Mouse (Mus musculus) testis, adult 2 months (tissue): ENCODE results near the gene Trp63. TPM values are rescaled to one million over a fixed set of nuclear protein-coding genes. Genes with fewer than 3 reads are reported as not detected.

Experiments
- H3K27ac ChIP-seq: fragments of 200-500 bp; 2 replicates; pipeline ENCODE4 v1.5.1; 2012; ENCODE audit warnings: low read depth, low read length; ENCODE audit not compliant: control insufficient read depth, insufficient read depth
- H3K27me3 ChIP-seq: fragments of 200-500 bp; 2 replicates; pipeline ENCODE4 v1.6.1; 2012; ENCODE audit warnings: mild to moderate bottlenecking, low read length, moderate library complexity; ENCODE audit not compliant: control insufficient read depth, insufficient read depth
- H3K36me3 ChIP-seq: fragments of 200-500 bp; 2 replicates; pipeline ENCODE4 v1.6.1; 2012; ENCODE audit warnings: mild to moderate bottlenecking, low read length; ENCODE audit not compliant: control insufficient read depth, insufficient read depth
- H3K4me1 ChIP-seq: fragments of 200-500 bp; 2 replicates; pipeline ENCODE4 v1.6.1; 2012; ENCODE audit warnings: low read length; ENCODE audit not compliant: control insufficient read depth, insufficient read depth
- H3K4me3 ChIP-seq: fragments of 200-500 bp; 2 replicates; pipeline ENCODE4 v1.5.1; 2012; ENCODE audit warnings: low read depth, mild to moderate bottlenecking, low read length, moderate library complexity, mixed read lengths; ENCODE audit not compliant: control insufficient read depth
- CTCF ChIP-seq: fragments of 200-500 bp; IDR thresholded peaks from 2 replicates; pipeline ENCODE4 v1.5.1; 2012; ENCODE audit warnings: low read depth, mild to moderate bottlenecking, inconsistent platforms, low read length, moderate library complexity; ENCODE audit not compliant: control insufficient read depth, insufficient read depth, insufficient replicate concordance
- POLR2A ChIP-seq: fragments of 200-500 bp; IDR thresholded peaks from 2 replicates; pipeline ENCODE4 v1.6.1; 2012; ENCODE audit warnings: low read depth, mild to moderate bottlenecking, inconsistent platforms, low read length, moderate library complexity; ENCODE audit not compliant: control insufficient read depth
- polyA plus RNA-seq: library from polyadenylated mRNA; depleted of rRNA; stranded (reverse); fragments of >200 nt; gene quantifications from 2 replicates; pipeline ENCODE4 v1.2.3, GENCODE M21; 2012

Gene Trp63
- polyA plus RNA-seq, 1 experiment = 0.78 TPM

GRCm38 (mm10) chr16:25736912-25737311, 53.3 kb downstream of the Trp63 start:
- H3K27me3 ChIP-seq = no peaks in the 10 kb centered on the region
- H3K27ac ChIP-seq = no peak overlapping the region
- H3K36me3 ChIP-seq = no peaks in the 10 kb centered on the region
- H3K4me1 ChIP-seq = no peaks in the 10 kb centered on the region
- TF ChIP-seq CTCF (no peak), POLR2A (no peak)
- H3K4me3 ChIP-seq = no peak overlapping the region

- H3K4me1 ChIP-seq = no peaks in the 10 kb centered on the region
- no peak overlapping the region for H3K4me3 ChIP-seq
- H3K27ac ChIP-seq = no peak overlapping the region
- TF ChIP-seq POLR2A = no peak
- no peak for TF ChIP-seq CTCF
- H3K27me3 ChIP-seq = no peaks in the 10 kb centered on the region
- no peaks in the 10 kb centered on the region for H3K36me3 ChIP-seq
Observed at GRCm38 (mm10) chr16:25737623-25738050, 54.1 kb downstream of the Trp63 start.

GRCm38 (mm10) chr16:25746807-25747206, 63.2 kb downstream of the Trp63 start:
- H3K36me3 ChIP-seq = no peaks in the 10 kb centered on the region
- H3K27me3 ChIP-seq = no peaks in the 10 kb centered on the region
- H3K27ac ChIP-seq = no peak overlapping the region
- H3K4me1 ChIP-seq = peaks cover under 1% of the 10 kb centered on the region; the same call in 1 of the 2 replicates
- H3K4me3 ChIP-seq = no peak overlapping the region
- no peak for TF ChIP-seq POLR2A
- no peak for TF ChIP-seq CTCF

- H3K4me1 ChIP-seq = peaks cover 3% of the 10 kb centered on the region; the same call in 1 of the 2 replicates
- H3K4me3 ChIP-seq = peak overlapping the region; percentile 3; the same call in 1 of the 2 replicates
- no peaks in the 10 kb centered on the region for H3K36me3 ChIP-seq
- no peak overlapping the region for H3K27ac ChIP-seq
- no peak for TF ChIP-seq POLR2A
- TF ChIP-seq CTCF = no peak
- H3K27me3 ChIP-seq = no peaks in the 10 kb centered on the region
Observed at GRCm38 (mm10) chr16:25751866-25752265, 68.3 kb downstream of the Trp63 start.

GRCm38 (mm10) chr16:25758108-25758507, 74.5 kb downstream of the Trp63 start:
- H3K36me3 ChIP-seq = no peaks in the 10 kb centered on the region
- no peak for TF ChIP-seq CTCF
- TF ChIP-seq POLR2A = no peak

DNA sequence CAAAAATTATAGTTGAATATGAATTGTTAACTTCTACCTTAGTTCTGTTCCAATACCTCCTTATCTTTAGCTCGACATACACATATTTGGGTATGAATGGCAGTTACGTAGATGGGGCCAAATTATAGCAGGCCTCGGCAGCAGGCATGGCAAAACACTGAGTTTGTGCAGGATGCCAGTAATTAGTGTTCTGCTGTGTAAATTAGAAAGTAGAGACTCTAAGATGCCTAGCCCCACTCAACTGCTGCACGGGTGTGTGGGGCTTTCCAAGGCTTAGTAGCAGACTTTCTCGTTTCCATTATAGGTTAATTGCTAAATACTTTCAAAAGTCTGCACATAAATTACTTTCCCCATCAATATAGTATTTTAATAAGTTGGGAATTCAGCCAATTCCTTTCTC, 82.0 kb downstream of the Trp63 start:
- no peaks in the 10 kb centered on the region for H3K4me1 ChIP-seq
- H3K4me3 ChIP-seq = no peak overlapping the region
- H3K27ac ChIP-seq = no peak overlapping the region
- TF ChIP-seq CTCF (no peak), POLR2A (no peak)
- H3K36me3 ChIP-seq = no peaks in the 10 kb centered on the region
- no peaks in the 10 kb centered on the region for H3K27me3 ChIP-seq

More at GRCm38 (mm10) chr16:25758108-25758507, 74.5 kb downstream of the Trp63 start:
- Histone ChIP-seq H3K4me1 (no peaks in the 10 kb centered on the region), H3K4me3 (no peak overlapping the region), H3K27ac (no peak overlapping the region), H3K27me3 (no peaks in the 10 kb centered on the region)

GRCm38 (mm10) chr16:25774611-25775010, 91.0 kb downstream of the Trp63 start:
- Histone ChIP-seq H3K4me3 (no peak overlapping the region), H3K27ac (no peak overlapping the region), H3K27me3 (no peaks in the 10 kb centered on the region), H3K4me1 (no peaks in the 10 kb centered on the region; the same call in 1 of the 2 replicates), H3K36me3 (no peaks in the 10 kb centered on the region)
- TF ChIP-seq CTCF (no peak), POLR2A (no peak)

GRCm38 (mm10) chr16:25777501-25777900, 93.9 kb downstream of the Trp63 start:
- Histone ChIP-seq H3K27ac (no peak overlapping the region), H3K4me1 (no peaks in the 10 kb centered on the region; the same call in 1 of the 2 replicates), H3K36me3 (no peaks in the 10 kb centered on the region), H3K4me3 (no peak overlapping the region), H3K27me3 (no peaks in the 10 kb centered on the region)
- TF ChIP-seq CTCF (no peak), POLR2A (no peak)
